ENCODE assay signal across 9 mouse cellular contexts in genomic region chr9:43737871-43738292, GRCm38 (mm10). TPM values are rescaled to one million over a fixed set of nuclear protein-coding genes. Genes with fewer than 3 reads are reported as not detected.
DNase-seq lines count a peak whose midpoint lies in the region; ATAC-seq lines count a peak whose summit lies in the region.
"Had no signal": no experiment of that assay in that cellular context is flagged by ENCODE, and none has a peak within 500 bp of the region (broad histone marks: within the 10 kb centered on the region; RNA-seq: fewer than 3 reads in every experiment).

No protein-coding gene starts in this region.

- no peaks in the 10 kb centered on the region for H3K27me3 ChIP-seq in embryonic facial prominence, embryonic 14.5 days (replicated peaks; ENCODE audit: control insufficient read depth, insufficient read depth, low read length)
- peaks cover 10% of the 10 kb centered on the region; the same call in 1 of the 2 replicates for H3K27me3 ChIP-seq in midbrain, embryonic 13.5 days

- no peak overlapping the region for H3K27ac ChIP-seq in embryonic facial prominence, embryonic 14.5 days (replicated peaks; ENCODE audit: low read depth, low read length)
- H3K27ac ChIP-seq in midbrain, embryonic 13.5 days: no peak overlapping the region

- peak; percentile 78 for ATAC-seq in embryonic facial prominence, embryonic 14.5 days (ENCODE audit: low read depth)
- no peak for ATAC-seq in midbrain, embryonic 13.5 days

- no peak overlapping the region for H3K9ac ChIP-seq in embryonic facial prominence, embryonic 14.5 days (ENCODE audit: low read depth, low read length)
- H3K9ac ChIP-seq in midbrain, embryonic 13.5 days (replicated peaks): 0 out of 2 replicates have a peak overlapping the region, but pooled peaks have one; percentile 23

- intact Hi-C loops in gastrocnemius, postnatal 36 days (cut with DNase I): no loop called here

- H3K36me3 ChIP-seq in embryonic facial prominence, embryonic 14.5 days (ENCODE audit: control insufficient read depth, insufficient read depth, low read length): no peaks in the 10 kb centered on the region
- no peaks in the 10 kb centered on the region for H3K36me3 ChIP-seq in midbrain, embryonic 13.5 days

- WGBS in embryonic facial prominence, embryonic 14.5 days: 2% methylated on average over 12 of the region's 12 CpGs
- WGBS in midbrain, embryonic 13.5 days: under 1% methylated on average over 12 of the region's 12 CpGs

- H3K4me1 ChIP-seq in embryonic facial prominence, embryonic 14.5 days (ENCODE audit: control insufficient read depth, insufficient read depth, low read length): peaks cover 10% of the 10 kb centered on the region
- H3K4me1 ChIP-seq in midbrain, embryonic 13.5 days (replicated peaks): peaks cover 41% of the 10 kb centered on the region

- no peaks in the 10 kb centered on the region for H3K9me3 ChIP-seq in embryonic facial prominence, embryonic 14.5 days (ENCODE audit: control insufficient read depth, low read length)
- no peaks in the 10 kb centered on the region for H3K9me3 ChIP-seq in midbrain, embryonic 13.5 days
- H3K9me3 ChIP-seq: megakaryocyte, embryonic 14.5 days had no signal

- H3K4me3 ChIP-seq in embryonic facial prominence, embryonic 14.5 days (ENCODE audit: low read depth, low read length): no peak overlapping the region
- no peak overlapping the region for H3K4me3 ChIP-seq in midbrain, embryonic 13.5 days (replicated peaks)
- H3K4me3 ChIP-seq: megakaryocyte, embryonic 14.5 days had no signal

- H3K4me2 ChIP-seq in embryonic facial prominence, embryonic 14.5 days (ENCODE audit: low read depth, low read length): peak overlapping the region; percentile 43
- peak overlapping the region; percentile 45 for H3K4me2 ChIP-seq in midbrain, embryonic 13.5 days (replicated peaks)

- DNase-seq in ZHBTc4 (ENCODE audit: low read depth, low spot score): peak; percentile 96
- DNase-seq in embryonic facial prominence, embryonic 14.5 days (ENCODE audit: low spot score): peak; percentile 80
- DNase-seq in kidney, postnatal 25 days: peak; percentile 60 to 74
- no peak for DNase-seq in adrenal gland, postnatal 10 days
- no peak for DNase-seq in thymus, postnatal 14 days
- DNase-seq in cerebellum, adult 18-20 months: no peak
- DNase-seq in gastrocnemius, postnatal 36 days: no peak

RNA-seq across cellular contexts. Expression of gene Nectin1, which starts 5.9 kb away (rescaled TPM):
- 9.0 and 10.1 TPM in 2 replicates for polyA plus RNA-seq in embryonic facial prominence, embryonic 14.5 days (2014; fragmentation: Nextera tagmentation; extraction: Ambion mirVana)
- polyA plus RNA-seq in midbrain, embryonic 13.5 days (2015; fragmentation: Nextera tagmentation; extraction: Ambion mirVana): 10.8 and 11.0 TPM in 2 replicates
- 10 to 100 TPM; 18.2 to 21.7 TPM for total RNA-seq in adrenal gland, postnatal 10 days (2021)
- 1 to 10 TPM; 1.8 to 2.3 TPM for total RNA-seq in gastrocnemius, postnatal 36 days (2021)

Comparison
In these comparisons a context has a peak if more than half of its experiments do, and no peak if none do; other contexts are left out.
1. DNase-seq: peak in ZHBTc4 (single experiment), embryonic facial prominence, embryonic 14.5 days (single experiment) and kidney, postnatal 25 days (2 of 2); none in adrenal gland, postnatal 10 days (single experiment), thymus, postnatal 14 days (single experiment), cerebellum, adult 18-20 months (0 of 2) and gastrocnemius, postnatal 36 days (0 of 2).
2. RNA of gene Nectin1, which starts 5.9 kb away (total RNA-seq): 18.2 to 21.7 TPM in adrenal gland, postnatal 10 days; 1.8 to 2.3 TPM in gastrocnemius, postnatal 36 days; every median in the first group is over 4 times any median in the second.